Mouse (Mus musculus) spleen, adult 2 months (tissue): Measurements from ENCODE around the gene Ndufab1.

ENCODE experiments used
- CTCF ChIP-seq: fragments of 200-500 bp; IDR thresholded peaks from 2 replicates; pipeline ENCODE4 v1.5.1; 2011; ENCODE audit warnings: mild to moderate bottlenecking, inconsistent platforms; ENCODE audit not compliant: insufficient read depth, insufficient read length, insufficient replicate concordance; ENCODE audit errors: extremely low read depth
- POLR2A ChIP-seq: fragments of 200-500 bp; IDR thresholded peaks from 2 replicates; pipeline ENCODE4 v1.6.1; 2011; ENCODE audit warnings: low read depth, low read length, inconsistent platforms

GRCm38 (mm10) chr7:122135070-122135469, 33.4 kb upstream of the Ndufab1 start:
- TF ChIP-seq CTCF (no peak), POLR2A (no peak)
